Mouse (Mus musculus) heart, embryonic 11.5 days (tissue): ENCODE results near the gene Snx3. TPM values are rescaled to one million over a fixed set of nuclear protein-coding genes. Genes with fewer than 3 reads are reported as not detected.
A peak's percentile ranks its signal among the peaks of the same experiment; 100 is the strongest.

Experiments used
- ATAC-seq: fragments of 200-750 bp; cut with Nextera tagmentation; replicated peaks from 2 replicates; pipeline ENCODE4 v1.8.0; 2017; ENCODE audit warnings: moderate library complexity; ENCODE audit not compliant: insufficient number of reproducible peaks, low FRiP score, low TSS enrichment
- H3K27ac ChIP-seq: fragments of 300-500 bp; sonication (generic); 2 replicates; pipeline ENCODE4 v1.5.1; 2014; ENCODE audit warnings: mild to moderate bottlenecking, low read depth, low read length
- H3K27me3 ChIP-seq: fragments of 300-500 bp; sonication (generic); 2 replicates; pipeline ENCODE4 v1.6.1; 2014; ENCODE audit warnings: mild to moderate bottlenecking, low read length, mixed read lengths; ENCODE audit not compliant: control insufficient read depth, insufficient read depth
- H3K36me3 ChIP-seq: fragments of 300-500 bp; sonication (generic); 2 replicates; pipeline ENCODE4 v1.6.1; 2014; ENCODE audit warnings: mild to moderate bottlenecking, low read length, moderate library complexity, mixed read lengths; ENCODE audit not compliant: control insufficient read depth, insufficient read depth
- H3K4me1 ChIP-seq: fragments of 300-500 bp; sonication (generic); 2 replicates; pipeline ENCODE4 v1.6.1; 2014; ENCODE audit warnings: low read length; ENCODE audit not compliant: control insufficient read depth, insufficient read depth
- H3K4me2 ChIP-seq: fragments of 300-500 bp; sonication (generic); 2 replicates; pipeline ENCODE4 v1.6.1; 2014; ENCODE audit warnings: mild to moderate bottlenecking, moderate library complexity
- H3K4me3 ChIP-seq: fragments of 300-500 bp; sonication (generic); 2 replicates; pipeline ENCODE4 v1.5.1; 2014; ENCODE audit warnings: low read depth, low read length
- H3K9ac ChIP-seq: fragments of 300-500 bp; sonication (generic); 2 replicates; pipeline ENCODE4 v1.6.1; 2014; ENCODE audit warnings: mild to moderate bottlenecking, low read depth, low read length, moderate library complexity
- H3K9me3 ChIP-seq: fragments of 300-500 bp; sonication (generic); replicated peaks from 2 replicates; pipeline ENCODE4 v1.6.1; 2016; ENCODE audit warnings: low read length; ENCODE audit not compliant: control insufficient read depth
- WGBS: fragments of 180-500 bp; shearing (Covaris S2); extraction: QIAGEN DNeasy Blood & Tissue Kit; methylation state at CpG from one replicate; pipeline ENCODE4 v1.1.7; 2014; ENCODE audit not compliant: insufficient replicate concordance; 5-methylcytosine and 5-hydroxymethylcytosine counted together
- polyA plus RNA-seq: library from polyadenylated mRNA; unstranded; fragments of >200 nt; fragmentation: Nextera tagmentation; extraction: Ambion mirVana; gene quantifications from 2 replicates; pipeline ENCODE4 v1.2.1, GENCODE M21; 2014

The Snx3 gene
- polyA plus RNA-seq, 1 experiment from 2014 or later = 377 TPM

DNA sequence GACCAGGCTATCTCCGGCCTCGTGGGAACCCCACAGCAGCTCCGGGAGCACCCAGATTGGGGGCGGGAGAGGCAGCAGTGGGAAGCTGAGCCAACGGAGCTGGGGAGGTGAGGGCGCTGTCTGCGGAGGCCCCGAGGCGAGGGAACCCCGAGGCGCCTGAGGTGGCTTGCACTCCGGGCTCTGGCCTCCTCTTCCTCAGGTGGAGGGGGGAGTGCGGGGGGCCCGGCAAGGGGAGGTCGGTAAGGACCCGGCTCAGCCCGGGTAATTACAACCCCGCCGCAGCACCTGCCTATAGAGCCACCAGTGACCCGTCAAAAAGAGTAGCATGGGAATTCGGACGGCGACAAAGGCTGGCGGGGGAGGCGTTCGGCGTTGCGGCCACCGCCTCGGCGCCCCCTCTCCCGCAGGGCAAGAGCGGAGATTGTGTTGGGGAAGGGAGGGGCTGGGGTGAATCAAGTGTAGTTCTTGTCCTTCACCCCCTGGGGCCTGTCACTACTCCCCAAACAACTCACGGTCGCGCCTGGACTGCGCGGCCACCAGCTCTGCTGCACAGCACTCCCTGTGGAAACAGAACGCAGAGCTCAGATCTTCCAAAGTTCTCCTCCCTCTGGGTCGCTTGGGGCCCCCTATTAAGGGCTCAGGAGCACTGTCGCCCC, 77.8 kb downstream of the Snx3 start:
- WGBS = under 1% methylated on average over 40 of the region's 41 CpGs
- H3K4me1 ChIP-seq = peaks cover 23% of the 10 kb centered on the region
- H3K9me3 ChIP-seq = no peaks in the 10 kb centered on the region
- H3K36me3 ChIP-seq = no peaks in the 10 kb centered on the region
- ATAC-seq = peak; percentile 43; the same call in 1 of the 2 replicates
- peak overlapping the region; percentile 51 for H3K4me2 ChIP-seq
- no peak overlapping the region for H3K9ac ChIP-seq
- H3K27me3 ChIP-seq = peaks cover 95% of the 10 kb centered on the region
- no peak overlapping the region for H3K27ac ChIP-seq
- H3K4me3 ChIP-seq = peak overlapping the region; percentile 28

DNA sequence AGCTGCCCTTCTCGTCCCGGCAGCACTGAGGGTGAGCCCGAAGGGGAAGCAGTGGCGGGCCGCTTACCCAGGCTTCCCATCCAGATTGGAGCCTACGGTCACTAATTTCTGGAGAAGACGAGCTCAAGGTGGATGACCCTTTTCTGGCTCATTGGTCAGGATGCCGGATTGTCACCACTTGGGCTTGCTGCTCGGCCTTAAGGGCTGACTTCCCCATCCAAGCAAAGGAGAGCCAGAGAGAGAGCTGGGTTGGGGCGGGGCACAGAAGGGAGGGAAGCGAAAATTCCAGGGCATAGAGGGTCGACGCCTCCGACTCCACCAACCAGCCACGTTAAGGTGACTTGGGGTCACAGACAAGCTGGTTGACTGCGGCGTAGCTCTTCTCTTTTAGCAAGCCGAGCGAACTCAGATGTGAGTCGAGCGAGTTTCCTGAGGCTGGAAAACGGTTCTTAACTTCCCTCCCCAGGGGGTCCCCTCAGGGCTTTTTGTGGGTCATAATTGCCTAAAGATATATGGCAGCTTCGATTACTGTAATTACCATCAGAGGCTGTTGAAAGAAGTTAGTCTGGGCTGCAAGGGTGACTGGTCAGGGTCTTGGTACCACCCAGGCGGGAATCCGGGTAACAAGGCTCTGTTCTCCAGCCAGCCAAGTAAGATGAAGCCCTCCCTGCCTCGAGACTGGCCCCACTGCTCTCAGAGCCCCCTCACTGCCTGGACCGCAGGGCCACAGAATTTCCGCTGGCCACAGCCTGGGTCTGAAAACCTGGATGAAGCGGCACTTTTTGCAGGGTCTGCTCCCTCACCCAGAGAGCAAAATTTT, 78.5 kb downstream of the Snx3 start:
- Histone ChIP-seq H3K9me3 (no peaks in the 10 kb centered on the region), H3K4me1 (peaks cover 23% of the 10 kb centered on the region), H3K4me3 (peak overlapping the region; percentile 28), H3K27ac (no peak overlapping the region), H3K9ac (no peak overlapping the region), H3K4me2 (peak overlapping the region; percentile 51), H3K36me3 (no peaks in the 10 kb centered on the region), H3K27me3 (peaks cover 95% of the 10 kb centered on the region)
- ATAC-seq = no peak
- 2% methylated on average over 29 of the region's 29 CpGs for WGBS

DNA sequence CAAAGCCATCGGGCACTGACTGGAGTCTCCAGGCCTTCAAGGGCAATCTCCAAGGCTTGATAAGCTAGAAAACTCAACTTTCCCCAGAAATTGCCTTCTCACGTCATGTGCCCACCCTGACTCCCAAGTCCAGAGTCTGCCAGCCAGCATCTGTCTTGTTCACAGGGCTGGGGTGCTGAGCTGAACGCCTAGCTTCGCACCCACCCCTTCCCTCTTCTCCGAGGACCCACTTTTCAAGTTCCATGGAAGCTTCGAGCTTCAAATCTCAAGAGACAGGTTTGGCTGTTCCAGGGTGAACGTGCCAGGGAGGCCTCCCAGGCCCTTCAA, 79.1 kb downstream of the Snx3 start:
- WGBS = 1% methylated on average over 7 of the region's 7 CpGs
- no peak for ATAC-seq
- H3K4me2 ChIP-seq = no peak overlapping the region

DNA sequence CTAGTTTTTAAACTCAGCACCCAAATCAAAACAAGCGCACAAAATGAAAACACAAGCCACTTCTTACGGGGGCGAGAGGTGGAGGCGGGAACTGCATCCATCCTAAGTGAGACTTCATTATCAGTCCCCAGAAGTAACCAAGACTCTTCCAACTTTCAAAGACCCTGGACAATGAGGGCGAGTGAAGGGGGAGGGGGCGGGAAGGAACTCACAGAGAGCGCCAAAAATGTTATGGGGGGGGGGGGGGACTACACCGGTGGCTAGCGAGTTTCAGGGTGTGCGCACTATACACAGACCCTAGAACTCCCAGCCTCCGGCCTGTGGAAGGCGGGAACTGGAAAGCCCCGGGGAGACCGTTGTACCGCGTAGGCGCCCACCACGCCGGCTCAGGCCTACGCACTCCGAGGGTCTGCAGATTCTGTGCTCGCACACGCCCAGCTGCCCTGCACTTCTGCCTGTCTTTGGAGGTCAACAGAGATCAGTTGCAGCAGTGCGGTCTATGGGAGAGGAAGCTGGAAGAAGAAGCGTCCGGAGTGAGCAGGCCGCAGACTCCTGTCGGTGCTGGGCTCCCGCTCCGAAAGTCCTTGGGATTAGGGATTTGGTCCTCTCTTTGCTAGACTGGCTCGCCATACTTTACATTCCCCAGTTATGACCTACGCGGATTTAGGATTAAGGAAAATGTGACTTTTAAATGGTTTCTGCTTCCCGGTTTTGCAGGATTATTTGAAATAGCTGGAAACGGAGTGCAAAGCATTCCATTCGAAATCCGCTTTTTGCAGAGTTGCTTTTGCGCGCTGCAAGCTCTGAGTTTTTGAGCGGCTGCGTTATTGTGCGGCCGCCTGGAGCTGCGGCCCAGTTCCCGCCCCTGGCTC, 80.1 kb downstream of the Snx3 start:
- Histone ChIP-seq H3K27me3 (peaks cover 95% of the 10 kb centered on the region), H3K4me1 (peaks cover 23% of the 10 kb centered on the region), H3K4me2 (peak overlapping the region; percentile 59), H3K4me3 (peak overlapping the region; percentile 27), H3K36me3 (no peaks in the 10 kb centered on the region), H3K9ac (no peak overlapping the region), H3K9me3 (no peaks in the 10 kb centered on the region), H3K27ac (no peak overlapping the region)
- no peak for ATAC-seq
- 1% methylated on average over 45 of the region's 45 CpGs for WGBS

More for the DNA sequence above, 79.1 kb downstream of the Snx3 start:
- Histone ChIP-seq H3K4me3 (no peak overlapping the region), H3K4me1 (peaks cover 23% of the 10 kb centered on the region), H3K9me3 (no peaks in the 10 kb centered on the region), H3K27me3 (peaks cover 95% of the 10 kb centered on the region), H3K9ac (no peak overlapping the region), H3K36me3 (no peaks in the 10 kb centered on the region), H3K27ac (no peak overlapping the region)

DNA sequence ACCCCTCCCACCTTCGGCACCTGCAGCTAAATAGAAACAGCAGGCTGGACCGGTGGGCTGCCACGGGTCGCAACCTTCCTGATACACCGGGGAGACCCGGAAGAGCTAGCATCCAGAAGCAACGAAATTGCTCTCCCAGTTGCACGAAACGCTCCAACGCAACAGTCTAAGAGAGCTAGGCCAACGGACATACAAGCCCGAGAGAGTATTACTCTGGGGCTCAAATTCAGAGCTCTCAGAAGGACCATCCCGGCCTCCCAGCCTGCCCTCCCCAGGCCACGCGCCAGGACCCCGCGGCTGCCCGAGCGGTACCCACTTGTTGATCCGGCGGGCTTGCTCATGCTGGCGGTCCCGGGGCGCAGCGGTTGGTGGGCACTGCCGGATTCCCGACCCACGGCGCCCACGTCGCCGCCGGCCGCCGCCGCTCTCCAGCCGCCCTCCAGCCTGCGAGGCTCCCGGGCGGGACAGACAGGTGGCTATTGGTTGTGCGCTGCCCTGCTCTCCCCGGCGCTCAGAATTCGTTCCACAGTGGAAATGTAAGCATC, 80.8 kb downstream of the Snx3 start:
- 1% methylated on average over 44 of the region's 44 CpGs for WGBS
- Histone ChIP-seq H3K4me2 (peak overlapping the region; percentile 59), H3K4me1 (peaks cover 23% of the 10 kb centered on the region), H3K4me3 (peak overlapping the region; percentile 27), H3K9me3 (no peaks in the 10 kb centered on the region), H3K27me3 (peaks cover 95% of the 10 kb centered on the region), H3K9ac (no peak overlapping the region), H3K27ac (no peak overlapping the region), H3K36me3 (no peaks in the 10 kb centered on the region)
- ATAC-seq = no peak

DNA sequence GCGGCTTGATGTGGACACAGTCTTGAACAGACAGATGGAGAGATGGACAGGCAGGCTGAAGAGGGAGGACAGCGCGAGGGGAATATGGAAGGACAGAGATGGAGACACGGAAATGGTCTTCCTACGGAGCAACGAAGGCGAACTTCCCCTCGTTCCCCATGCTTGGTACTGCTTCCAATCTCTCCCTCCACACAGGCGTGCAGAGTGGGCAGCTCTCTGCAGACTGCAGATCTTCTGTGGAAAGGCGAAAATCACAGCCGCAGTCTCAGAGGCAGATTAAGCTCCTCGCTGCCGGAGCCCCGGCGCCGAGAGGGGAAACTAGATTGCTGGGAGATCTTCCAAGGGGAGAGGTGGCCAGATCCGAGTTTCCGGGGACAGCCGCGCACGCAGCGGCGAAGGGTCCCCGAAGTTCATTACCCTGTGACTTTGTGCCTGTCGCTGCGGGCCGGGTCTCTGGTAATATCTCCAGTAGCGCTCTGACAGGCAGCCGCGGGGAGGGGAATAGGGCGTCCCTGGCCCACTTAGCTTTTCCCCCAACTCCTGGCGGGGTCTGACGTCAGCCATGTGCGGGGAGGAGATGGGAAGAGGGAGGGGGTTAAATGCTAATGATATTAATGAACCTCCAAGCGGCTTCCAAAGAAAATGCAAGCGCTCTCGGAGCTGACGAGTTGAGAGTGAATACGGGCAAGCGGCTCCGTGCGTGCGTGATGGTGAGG, 81.5 kb downstream of the Snx3 start, which contains the start of the genes Nr2e1 and Ostm1:
Nr2e1 (minus strand) TSS at position 476 of the 716 bp plus-strand sequence.
Ostm1 (plus strand) TSS at position 666 of the 716 bp plus-strand sequence.
- H3K27me3 ChIP-seq = peaks cover 95% of the 10 kb centered on the region
- H3K4me3 ChIP-seq = peak within 1 kb of the TSS; percentile 27
- H3K9me3 ChIP-seq = no peaks in the 10 kb centered on the region
- no peak for ATAC-seq
- H3K4me2 ChIP-seq = peak within 1 kb of the TSS; percentile 59
- H3K4me1 ChIP-seq = peaks cover 23% of the 10 kb centered on the region
- H3K27ac ChIP-seq = no peak within 1 kb of the TSS
- no peak within 1 kb of the TSS for H3K9ac ChIP-seq
- H3K36me3 ChIP-seq = no peaks in the 10 kb centered on the region
- under 1% methylated on average over 43 of the region's 43 CpGs for WGBS

DNA sequence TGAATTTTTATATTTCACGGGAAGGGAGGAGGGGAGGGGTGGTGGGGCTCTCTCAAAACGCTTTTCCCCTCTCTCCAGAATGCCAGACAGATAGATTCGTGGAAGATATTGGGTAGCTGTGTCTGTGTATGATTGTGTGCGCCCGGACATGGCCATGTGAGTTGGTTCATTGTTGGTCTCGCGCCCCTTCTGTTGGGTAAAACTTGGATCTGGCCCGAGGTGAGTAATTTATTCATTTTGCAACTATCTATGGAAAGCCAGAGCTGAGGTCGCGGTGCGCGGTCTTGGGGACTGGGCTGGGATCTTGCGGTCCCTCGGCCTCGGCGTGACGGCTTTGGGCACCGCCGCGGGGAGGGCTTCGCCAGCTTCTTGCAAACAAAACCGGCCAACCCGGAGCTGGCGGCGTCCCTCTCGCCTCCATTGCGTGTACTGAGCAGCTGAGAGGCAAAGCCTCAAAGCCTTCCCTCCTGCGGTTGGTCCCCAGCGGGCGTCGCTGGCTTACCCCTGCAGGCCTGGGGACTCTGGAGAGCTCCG, 82.1 kb downstream of the Snx3 start:
- H3K4me2 ChIP-seq = peak overlapping the region; percentile 59
- ATAC-seq = no peak
- no peak overlapping the region for H3K9ac ChIP-seq
- H3K9me3 ChIP-seq = no peaks in the 10 kb centered on the region
- WGBS = under 1% methylated on average over 32 of the region's 32 CpGs
- H3K4me1 ChIP-seq = peaks cover 23% of the 10 kb centered on the region
- H3K27ac ChIP-seq = no peak overlapping the region
- H3K4me3 ChIP-seq = peak overlapping the region; percentile 27
- H3K36me3 ChIP-seq = no peaks in the 10 kb centered on the region
- H3K27me3 ChIP-seq = peaks cover 96% of the 10 kb centered on the region
